Mouse (Mus musculus) ES-E14 (cell line): ENCODE data around the gene CN725425.

Experiments
- CHD2 ChIP-seq: IDR thresholded peaks from 2 replicates; pipeline ENCODE4 v1.6.1; 2014; ENCODE audit warnings: mild to moderate bottlenecking, low read depth, low read length, inconsistent platforms
- ZC3H11A ChIP-seq: IDR thresholded peaks from 2 replicates; pipeline ENCODE4 v1.6.1; 2012; ENCODE audit warnings: low read depth, mild to moderate bottlenecking, inconsistent platforms, low read length, borderline replicate concordance
- ZNF384 ChIP-seq: IDR thresholded peaks from 2 replicates; pipeline ENCODE4 v1.6.1; 2012; ENCODE audit warnings: low read depth, low read length, inconsistent platforms

- TF ChIP-seq ZNF384 = no peak
- TF ChIP-seq CHD2 = no peak
- TF ChIP-seq ZC3H11A = no peak
Observed at GRCm38 (mm10) chr15:91172193-91172592, 27.1 kb upstream of the CN725425 start.
